Mouse (Mus musculus): ENCODE measurements around the gene Cabin1. TPM values are rescaled to one million over a fixed set of nuclear protein-coding genes. Genes with fewer than 3 reads are reported as not detected.

Cabin1 gene
- polyA plus RNA-seq, 1 experiment, result 82.3 TPM

GRCm38 (mm10) chr10:75637711-75638110 is 126.4 kb downstream of the Cabin1 start:
- 65% methylated on average over 11 of the region's 11 CpGs for WGBS
- H3K4me1 ChIP-seq (replicated peaks; ENCODE audit: control insufficient read depth, insufficient read depth, low read length), result peaks cover 3% of the 10 kb centered on the region; the same call in 1 of the 2 replicates
- DNase-seq, result no peak
- TF ChIP-seq POLR2A (IDR thresholded peaks at IDR 0.05; ENCODE audit: control insufficient read depth, extremely low read depth, insufficient read depth, low read length, poor library complexity), result no peak
- no peak for TF ChIP-seq CTCF (IDR thresholded peaks at IDR 0.05; ENCODE audit: borderline replicate concordance, control insufficient read depth, extremely low read depth, insufficient read depth, low read length, poor library complexity)
- no peaks in the 10 kb centered on the region for H3K27me3 ChIP-seq (ENCODE audit: control insufficient read depth, insufficient read depth, low read length)
- H3K27ac ChIP-seq (ENCODE audit: control insufficient read depth, insufficient read depth, low read length), result no peak overlapping the region
- no peaks in the 10 kb centered on the region for H3K36me3 ChIP-seq (ENCODE audit: control insufficient read depth, insufficient read depth, low read length)
- H3K4me3 ChIP-seq (ENCODE audit: control insufficient read depth, insufficient read depth, low read length), result no peak overlapping the region

- no peak for DNase-seq
- H3K4me1 ChIP-seq (replicated peaks; ENCODE audit: control insufficient read depth, insufficient read depth, low read length), result no peaks in the 10 kb centered on the region
- no peak overlapping the region for H3K27ac ChIP-seq (ENCODE audit: control insufficient read depth, insufficient read depth, low read length)
- TF ChIP-seq CTCF (IDR thresholded peaks at IDR 0.05; ENCODE audit: borderline replicate concordance, control insufficient read depth, extremely low read depth, insufficient read depth, low read length, poor library complexity) (no peak), POLR2A (IDR thresholded peaks at IDR 0.05; ENCODE audit: control insufficient read depth, extremely low read depth, insufficient read depth, low read length, poor library complexity) (no peak)
- no peak overlapping the region for H3K4me3 ChIP-seq (ENCODE audit: control insufficient read depth, insufficient read depth, low read length)
- no peaks in the 10 kb centered on the region for H3K36me3 ChIP-seq (ENCODE audit: control insufficient read depth, insufficient read depth, low read length)
- H3K27me3 ChIP-seq (ENCODE audit: control insufficient read depth, insufficient read depth, low read length), result no peaks in the 10 kb centered on the region
- 94% methylated on average over 12 of the region's 12 CpGs for WGBS
Observed at GRCm38 (mm10) chr10:75636084-75636786, 127.9 kb downstream of the Cabin1 start.

- Histone ChIP-seq H3K36me3 (ENCODE audit: control insufficient read depth, insufficient read depth, low read length) (no peaks in the 10 kb centered on the region), H3K4me3 (ENCODE audit: control insufficient read depth, insufficient read depth, low read length) (no peak overlapping the region), H3K27me3 (ENCODE audit: control insufficient read depth, insufficient read depth, low read length) (no peaks in the 10 kb centered on the region), H3K4me1 (replicated peaks; ENCODE audit: control insufficient read depth, insufficient read depth, low read length) (no peaks in the 10 kb centered on the region), H3K27ac (ENCODE audit: control insufficient read depth, insufficient read depth, low read length) (no peak overlapping the region)
- no peak for TF ChIP-seq POLR2A (IDR thresholded peaks at IDR 0.05; ENCODE audit: control insufficient read depth, extremely low read depth, insufficient read depth, low read length, poor library complexity)
- peak; percentile 86 for TF ChIP-seq CTCF (IDR thresholded peaks at IDR 0.05; ENCODE audit: borderline replicate concordance, control insufficient read depth, extremely low read depth, insufficient read depth, low read length, poor library complexity)
- 14% methylated on average over 9 of the region's 9 CpGs for WGBS
- DNase-seq, result peak; percentile 85
Observed at GRCm38 (mm10) chr10:75635693-75636055, 128.5 kb downstream of the Cabin1 start.

- DNase-seq, result no peak
- WGBS, result 80% methylated on average over 14 of the region's 14 CpGs
- TF ChIP-seq POLR2A (IDR thresholded peaks at IDR 0.05; ENCODE audit: control insufficient read depth, extremely low read depth, insufficient read depth, low read length, poor library complexity) (no peak), CTCF (IDR thresholded peaks at IDR 0.05; ENCODE audit: borderline replicate concordance, control insufficient read depth, extremely low read depth, insufficient read depth, low read length, poor library complexity) (no peak)
- no peak overlapping the region for H3K4me3 ChIP-seq (ENCODE audit: control insufficient read depth, insufficient read depth, low read length)
- no peak overlapping the region for H3K27ac ChIP-seq (ENCODE audit: control insufficient read depth, insufficient read depth, low read length)
- H3K27me3 ChIP-seq (ENCODE audit: control insufficient read depth, insufficient read depth, low read length), result no peaks in the 10 kb centered on the region
- no peaks in the 10 kb centered on the region for H3K4me1 ChIP-seq (replicated peaks; ENCODE audit: control insufficient read depth, insufficient read depth, low read length)
- H3K36me3 ChIP-seq (ENCODE audit: control insufficient read depth, insufficient read depth, low read length), result no peaks in the 10 kb centered on the region
Observed at GRCm38 (mm10) chr10:75635019-75635692, 129.0 kb downstream of the Cabin1 start.

GRCm38 (mm10) chr10:75634610-75635009 is 129.5 kb downstream of the Cabin1 start:
- Histone ChIP-seq H3K27me3 (ENCODE audit: control insufficient read depth, insufficient read depth, low read length) (no peaks in the 10 kb centered on the region), H3K4me3 (ENCODE audit: control insufficient read depth, insufficient read depth, low read length) (no peak overlapping the region), H3K36me3 (ENCODE audit: control insufficient read depth, insufficient read depth, low read length) (no peaks in the 10 kb centered on the region), H3K4me1 (replicated peaks; ENCODE audit: control insufficient read depth, insufficient read depth, low read length) (no peaks in the 10 kb centered on the region), H3K27ac (ENCODE audit: control insufficient read depth, insufficient read depth, low read length) (no peak overlapping the region)
- TF ChIP-seq POLR2A (IDR thresholded peaks at IDR 0.05; ENCODE audit: control insufficient read depth, extremely low read depth, insufficient read depth, low read length, poor library complexity) (no peak), CTCF (IDR thresholded peaks at IDR 0.05; ENCODE audit: borderline replicate concordance, control insufficient read depth, extremely low read depth, insufficient read depth, low read length, poor library complexity) (no peak)
- DNase-seq, result no peak
- 93% methylated on average over 8 of the region's 8 CpGs for WGBS

- DNase-seq, result no peak
- 89% methylated on average over 14 of the region's 14 CpGs for WGBS
- H3K36me3 ChIP-seq (ENCODE audit: control insufficient read depth, insufficient read depth, low read length), result no peaks in the 10 kb centered on the region
- no peaks in the 10 kb centered on the region for H3K4me1 ChIP-seq (replicated peaks; ENCODE audit: control insufficient read depth, insufficient read depth, low read length)
- no peaks in the 10 kb centered on the region for H3K27me3 ChIP-seq (ENCODE audit: control insufficient read depth, insufficient read depth, low read length)
- no peak overlapping the region for H3K27ac ChIP-seq (ENCODE audit: control insufficient read depth, insufficient read depth, low read length)
- no peak overlapping the region for H3K4me3 ChIP-seq (ENCODE audit: control insufficient read depth, insufficient read depth, low read length)
- no peak for TF ChIP-seq CTCF (IDR thresholded peaks at IDR 0.05; ENCODE audit: borderline replicate concordance, control insufficient read depth, extremely low read depth, insufficient read depth, low read length, poor library complexity)
- no peak for TF ChIP-seq POLR2A (IDR thresholded peaks at IDR 0.05; ENCODE audit: control insufficient read depth, extremely low read depth, insufficient read depth, low read length, poor library complexity)
Observed at GRCm38 (mm10) chr10:75633576-75634139, 130.5 kb downstream of the Cabin1 start.

Measured in thymus, adult 2 months (tissue).